Mouse (Mus musculus) heart, adult 2 months (tissue): Measurements from ENCODE around the gene Aspg. TPM values are rescaled to one million over a fixed set of nuclear protein-coding genes. Genes with fewer than 3 reads are reported as not detected.

ENCODE experiments used
- DNase-seq, 2 experiments: peaks; one replicate each; pipeline ENCODE4 v3.0.0; 2021
- H3K27ac ChIP-seq: fragments of 200-600 bp; 2 replicates; pipeline ENCODE4 v1.8.1; 2022
- H3K27me3 ChIP-seq: fragments of 200-500 bp; 2 replicates; pipeline ENCODE4 v1.6.1; 2012; ENCODE audit warnings: mild to moderate bottlenecking, low read length, inconsistent platforms, mixed read lengths; ENCODE audit not compliant: control insufficient read depth, insufficient read depth
- H3K36me3 ChIP-seq: fragments of 200-500 bp; 2 replicates; pipeline ENCODE4 v1.6.1; 2012; ENCODE audit warnings: low read length, inconsistent platforms; ENCODE audit not compliant: control insufficient read depth, insufficient read depth
- H3K4me1 ChIP-seq: fragments of 200-500 bp; 2 replicates; pipeline ENCODE4 v1.6.1; 2011; ENCODE audit warnings: low read length; ENCODE audit not compliant: control insufficient read depth, insufficient read depth
- H3K4me3 ChIP-seq: fragments of 200-600 bp; 2 replicates; pipeline ENCODE4 v1.8.1; 2022
- H3K79me2 ChIP-seq: fragments of 200-500 bp; replicated peaks from 2 replicates; pipeline ENCODE4 v1.6.1; 2012; ENCODE audit warnings: mild to moderate bottlenecking, inconsistent platforms, low read length, moderate library complexity, mixed read lengths; ENCODE audit not compliant: control insufficient read depth, insufficient read depth
- H3K9ac ChIP-seq: fragments of 200-500 bp; 2 replicates; pipeline ENCODE4 v1.6.1; 2012; ENCODE audit warnings: low read depth, mild to moderate bottlenecking, control low read depth, inconsistent platforms, low read length, mixed read lengths
- CTCF ChIP-seq: fragments of 200-600 bp; IDR thresholded peaks from 2 replicates; pipeline ENCODE4 v1.8.1; 2022; ENCODE audit warnings: antibody characterized with exemption, mild to moderate bottlenecking, moderate library complexity
- EP300 ChIP-seq: fragments of 200-500 bp; IDR thresholded peaks from 2 replicates; pipeline ENCODE4 v1.6.1; 2011; ENCODE audit warnings: low read depth, low read length, control low read depth; ENCODE audit not compliant: insufficient read depth
- POLR2A ChIP-seq: fragments of 200-500 bp; IDR thresholded peaks from 2 replicates; pipeline ENCODE4 v1.6.1; 2011; ENCODE audit warnings: mild to moderate bottlenecking, low read depth, low read length, control low read depth; ENCODE audit not compliant: insufficient read depth
- WGBS: fragments of 180-500 bp; shearing (Covaris S2); methylation state at CpG from one replicate; pipeline ENCODE4 v1.1.7; 2018; 5-methylcytosine and 5-hydroxymethylcytosine counted together
- intact Hi-C: fragments of 180-260 bp; cut with DNase I; formaldehyde crosslinking; loops from one replicate; pipeline ENCODE4 v1.15.1; 2025
- polyA plus RNA-seq: library from polyadenylated mRNA; depleted of rRNA; stranded (reverse); fragments of >200 nt; gene quantifications from 2 replicates; pipeline ENCODE4 v1.2.3, GENCODE M21; 2012
- total RNA-seq, 2 experiments: library from RNA; stranded (reverse); gene quantifications; 2 replicates each; pipeline ENCODE4 v1.2.3; 2021

Aspg gene
- total and polyA plus RNA-seq, 3 experiments, result 0.55 to 11.1 (median 0.61) TPM

GRCm38 (mm10) chr12:112145875-112146651 is 39.6 kb downstream of the Aspg start, which contains the start of gene Kif26a:
TSS of gene Kif26a (plus strand) at chr12:112146208.
- peaks cover 4% of the 10 kb centered on the region for H3K4me1 ChIP-seq
- DNase-seq, result peak; percentile 81 to 85
- H3K27ac ChIP-seq, result peak within 1 kb of the TSS; percentile 93
- intact Hi-C loops, result loop anchor here (1.0 to 10.0 kb wide), 9 partner anchors 23 to 397 kb away; no protein-coding TSS in a partner anchor
- peak within 1 kb of the TSS; percentile 98 for H3K9ac ChIP-seq
- H3K4me3 ChIP-seq, result peak within 1 kb of the TSS; percentile 77
- H3K36me3 ChIP-seq, result no peaks in the 10 kb centered on the region
- TF ChIP-seq CTCF, result peak; percentile 93
- TF ChIP-seq EP300, result no peak
- TF ChIP-seq POLR2A, result peak; percentile 89
- peaks cover 8% of the 10 kb centered on the region; the same call in 1 of the 2 replicates for H3K27me3 ChIP-seq
- WGBS, result under 1% methylated on average over 68 of the region's 68 CpGs
- H3K79me2 ChIP-seq, result 0 out of 2 replicates have a peak, but pooled peaks cover 1% of the 10 kb centered on the region

DNA sequence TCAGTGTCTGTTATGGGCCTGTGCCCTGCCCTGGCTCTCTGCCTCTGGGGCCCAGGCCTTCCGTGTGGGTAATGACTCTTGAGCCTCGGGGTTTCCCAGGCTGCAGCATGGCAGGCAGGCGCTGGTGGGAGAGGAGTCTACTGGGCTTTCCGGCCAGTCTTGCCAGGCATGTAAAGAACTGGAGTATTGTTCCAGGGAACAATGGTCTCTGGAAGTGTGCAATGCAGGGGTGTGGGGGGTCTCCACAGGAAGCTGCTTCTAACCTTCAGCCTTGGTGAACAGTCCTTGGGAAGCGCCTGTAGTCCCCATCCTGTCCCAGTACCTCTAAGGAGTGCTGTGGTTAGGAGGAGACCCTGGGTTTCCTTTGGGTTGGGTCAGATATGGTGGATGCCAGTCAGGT is 40.9 kb downstream of the Aspg start:
- peak overlapping the region; percentile 98 for H3K9ac ChIP-seq
- peaks cover 7% of the 10 kb centered on the region for H3K4me1 ChIP-seq
- TF ChIP-seq CTCF, result no peak
- 0 out of 2 replicates have a peak, but pooled peaks have one; percentile 35 for TF ChIP-seq POLR2A
- TF ChIP-seq EP300, result 0 out of 2 replicates have a peak, but pooled peaks have one; percentile 31
- peak overlapping the region; percentile 93 for H3K27ac ChIP-seq
- DNase-seq, result peak in 1 of 2 experiments; percentile 37
- 0 out of 2 replicates have a peak, but pooled peaks cover 1% of the 10 kb centered on the region for H3K79me2 ChIP-seq
- WGBS, result 29% methylated on average over 5 of the region's 5 CpGs
- intact Hi-C loops, result loop anchor here (1.0 to 10.0 kb wide), 5 partner anchors 21 to 200 kb away; no protein-coding TSS in a partner anchor
- peak overlapping the region; percentile 77 for H3K4me3 ChIP-seq
- no peaks in the 10 kb centered on the region for H3K36me3 ChIP-seq
- peaks cover 8% of the 10 kb centered on the region; the same call in 1 of the 2 replicates for H3K27me3 ChIP-seq

GRCm38 (mm10) chr12:112150011-112150410 is 43.5 kb downstream of the Aspg start:
- Histone ChIP-seq H3K27ac (peak overlapping the region; percentile 40), H3K4me1 (peaks cover 13% of the 10 kb centered on the region), H3K9ac (peak overlapping the region; percentile 13; the same call in 1 of the 2 replicates), H3K4me3 (no peak overlapping the region), H3K79me2 (0 out of 2 replicates have a peak, but pooled peaks cover 1% of the 10 kb centered on the region), H3K36me3 (no peaks in the 10 kb centered on the region), H3K27me3 (peaks cover 4% of the 10 kb centered on the region; the same call in 1 of the 2 replicates)
- 38% methylated on average over 7 of the region's 7 CpGs for WGBS
- no peak for TF ChIP-seq CTCF
- no peak for TF ChIP-seq POLR2A
- TF ChIP-seq EP300, result no peak
- DNase-seq, result no peak
- intact Hi-C loops, result no loop called here

DNA sequence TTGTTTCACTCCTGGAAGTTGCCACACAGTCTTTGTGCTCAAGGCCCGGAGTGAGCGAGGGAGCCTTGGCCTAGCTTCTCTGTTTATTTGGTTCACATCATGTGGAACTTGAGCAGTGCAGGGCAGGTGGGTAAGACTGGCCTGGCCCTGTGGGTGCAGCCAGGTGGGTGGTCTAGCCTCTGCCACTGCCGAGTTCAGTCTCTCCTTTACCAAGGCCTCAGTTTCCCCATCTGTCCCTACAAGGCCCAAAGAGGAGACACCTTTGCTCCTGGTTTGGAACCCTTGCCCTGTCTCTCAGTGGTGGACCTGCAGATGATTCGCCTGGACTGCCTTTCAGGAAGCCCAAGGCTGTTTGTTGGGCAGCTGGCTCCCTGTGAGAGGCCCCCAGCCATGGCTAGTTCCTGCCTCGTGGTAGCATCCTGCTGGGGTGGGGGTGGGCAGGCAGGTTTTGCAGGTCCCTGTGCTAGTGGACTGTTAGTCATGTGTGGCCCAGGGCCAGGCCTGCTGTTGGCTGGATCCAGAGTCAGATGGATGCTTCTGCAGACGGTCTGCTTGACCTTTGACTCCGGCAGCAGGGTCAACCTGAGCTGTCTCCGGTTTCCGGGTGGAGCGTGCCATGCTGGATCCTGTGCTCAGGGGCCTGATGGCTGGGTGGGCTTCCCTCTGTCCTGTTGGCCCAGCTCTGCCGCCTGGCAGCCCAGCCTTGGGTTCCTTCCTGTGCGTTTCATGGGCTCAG is 44.9 kb downstream of the Aspg start:
- Histone ChIP-seq H3K36me3 (no peaks in the 10 kb centered on the region), H3K4me3 (no peak overlapping the region), H3K4me1 (peaks cover 22% of the 10 kb centered on the region), H3K9ac (0 out of 2 replicates have a peak overlapping the region, but pooled peaks have one; percentile 7), H3K27me3 (peaks cover under 1% of the 10 kb centered on the region; the same call in 1 of the 2 replicates), H3K27ac (peak overlapping the region; percentile 55), H3K79me2 (0 out of 2 replicates have a peak, but pooled peaks cover 1% of the 10 kb centered on the region)
- TF ChIP-seq POLR2A (no peak), CTCF (no peak), EP300 (no peak)
- peak; percentile 60 to 68 for DNase-seq
- WGBS, result 49% methylated on average over 12 of the region's 12 CpGs
- intact Hi-C loops, result no loop called here

DNA sequence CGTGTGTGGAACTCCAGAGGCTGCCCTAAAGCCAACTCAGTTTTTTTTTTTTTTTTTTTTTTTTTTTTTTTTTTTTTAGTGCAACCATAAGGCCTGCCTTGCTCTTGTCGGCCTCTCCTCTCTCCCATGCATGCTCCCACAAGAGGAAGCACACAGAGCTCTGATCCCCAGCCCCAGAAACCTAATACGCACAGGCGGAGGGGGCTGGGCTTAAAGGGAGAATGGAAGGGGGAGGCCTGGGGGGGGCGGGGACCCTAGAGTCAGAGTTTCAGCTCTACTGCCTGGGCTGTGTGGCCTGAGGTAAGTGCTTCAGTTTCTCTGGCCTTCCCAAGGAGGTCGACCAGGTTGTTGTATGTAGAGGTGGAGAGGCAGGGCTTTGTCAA is 45.5 kb downstream of the Aspg start:
- intact Hi-C loops, result no loop called here
- H3K4me1 ChIP-seq, result peaks cover 22% of the 10 kb centered on the region
- H3K4me3 ChIP-seq, result no peak overlapping the region
- no peak for TF ChIP-seq EP300
- TF ChIP-seq CTCF, result no peak
- TF ChIP-seq POLR2A, result no peak
- 0 out of 2 replicates have a peak, but pooled peaks cover 1% of the 10 kb centered on the region for H3K79me2 ChIP-seq
- H3K36me3 ChIP-seq, result no peaks in the 10 kb centered on the region
- no peak overlapping the region for H3K9ac ChIP-seq
- DNase-seq, result no peak
- peak overlapping the region; percentile 55 for H3K27ac ChIP-seq
- no peaks in the 10 kb centered on the region for H3K27me3 ChIP-seq
- whole genome bisulfite sequencing, result 60% methylated on average over 6 of the region's 6 CpGs
